Mouse (Mus musculus) gastrocnemius, adult 2 months (tissue): ENCODE measurements around the gene Rnf168. TPM values are rescaled to one million over a fixed set of nuclear protein-coding genes. Genes with fewer than 3 reads are reported as not detected.
"Not testable (repeated sequence)": the region's sequence is repeated elsewhere in the genome, so short reads cannot be mapped to it uniquely, and the experiment has no call there.

Source experiments
- DNase-seq: peaks from one replicate; pipeline ENCODE4 v3.0.0; 2022
- H3K27ac ChIP-seq: fragments of 200-600 bp; 2 replicates; pipeline ENCODE4 v1.8.1; 2022; ENCODE audit warnings: mild to moderate bottlenecking
- H3K4me3 ChIP-seq: fragments of 200-600 bp; 2 replicates; pipeline ENCODE4 v1.8.1; 2022; ENCODE audit warnings: mild to moderate bottlenecking, moderate library complexity
- CTCF ChIP-seq: fragments of 200-600 bp; IDR thresholded peaks from 2 replicates; pipeline ENCODE4 v1.8.1; 2022; ENCODE audit warnings: antibody characterized with exemption, mild to moderate bottlenecking, moderate library complexity
- intact Hi-C: fragments of 180-260 bp; cut with DNase I; formaldehyde crosslinking; loops from one replicate; pipeline ENCODE4 v1.15.1; 2025
- long read RNA-seq, 2 experiments: library from polyadenylated mRNA; stranded (forward); transcript quantifications; one replicate each; pipeline ENCODE4 v2.0.0; 2021
- total RNA-seq, 2 experiments: library from RNA; stranded (reverse); gene quantifications; 2 replicates each; pipeline ENCODE4 v1.2.3; 2021

Rnf168 gene
- total RNA-seq, result 10 to 100 TPM in 1 of 2 experiments, 1 to 10 TPM in 1; 8.6 to 10.5 TPM
- long read RNA-seq, experiment 1, result 0 reads
- long read RNA-seq, experiment 2, result 0 reads

DNA sequence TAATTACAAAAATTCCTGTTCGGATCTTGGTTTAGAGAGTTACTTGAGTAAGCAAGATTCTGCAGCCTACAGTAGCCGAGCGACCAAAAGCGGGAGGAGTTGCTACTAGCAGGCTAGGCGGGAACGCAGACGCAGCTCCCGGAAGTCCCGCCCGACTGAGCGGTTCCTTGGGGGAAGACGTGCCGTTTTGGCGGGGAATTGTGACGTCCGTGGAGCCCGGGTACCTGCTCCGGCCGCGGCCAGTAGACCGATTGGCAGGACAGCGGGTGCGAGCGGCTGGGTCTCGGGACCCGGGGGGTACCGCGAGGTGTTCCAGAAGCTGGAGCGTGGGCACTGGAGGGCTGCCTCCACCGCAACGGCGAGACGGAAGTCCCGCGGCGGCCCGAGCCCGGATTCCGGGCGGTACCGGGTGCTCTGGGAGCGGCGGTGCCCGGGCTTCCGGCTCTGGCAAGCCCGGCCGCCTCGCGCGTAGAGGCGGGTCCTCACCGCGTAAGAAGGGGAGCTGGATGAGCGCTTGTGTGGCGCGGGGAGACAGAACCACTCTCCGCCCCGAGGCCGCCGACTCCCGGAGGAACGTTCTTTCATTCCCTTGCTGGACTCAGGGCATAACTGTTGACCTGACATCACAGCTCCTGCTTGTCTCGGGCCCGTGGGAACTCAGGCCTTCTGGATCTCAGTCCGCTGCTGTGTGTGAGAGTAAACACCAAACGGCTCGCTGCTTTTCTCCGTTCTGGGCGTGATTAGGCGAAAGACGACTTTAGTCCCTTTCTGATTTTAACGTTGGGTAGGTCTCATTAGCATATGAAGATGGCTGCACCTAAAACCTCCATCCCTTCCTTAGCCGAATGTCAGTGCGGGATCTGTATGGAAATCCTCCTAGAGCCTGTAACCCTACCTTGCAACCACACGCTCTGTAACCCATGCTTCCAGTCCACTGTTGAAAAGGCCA, at the start of gene Rnf168:
Gene Rnf168 (plus strand): TSS at position 152 of the 949 bp plus-strand sequence.
- no peak for TF ChIP-seq CTCF
- Histone ChIP-seq H3K4me3 (peak within 1 kb of the TSS; percentile 98), H3K27ac (peak within 1 kb of the TSS; percentile 98)
- DNase-seq, result peak; percentile 95
- intact Hi-C loops, result loop anchor here (5.0 kb wide), 1 partner anchor 155 kb away; the partner anchor contains the start of gene Pcyt1a

DNA sequence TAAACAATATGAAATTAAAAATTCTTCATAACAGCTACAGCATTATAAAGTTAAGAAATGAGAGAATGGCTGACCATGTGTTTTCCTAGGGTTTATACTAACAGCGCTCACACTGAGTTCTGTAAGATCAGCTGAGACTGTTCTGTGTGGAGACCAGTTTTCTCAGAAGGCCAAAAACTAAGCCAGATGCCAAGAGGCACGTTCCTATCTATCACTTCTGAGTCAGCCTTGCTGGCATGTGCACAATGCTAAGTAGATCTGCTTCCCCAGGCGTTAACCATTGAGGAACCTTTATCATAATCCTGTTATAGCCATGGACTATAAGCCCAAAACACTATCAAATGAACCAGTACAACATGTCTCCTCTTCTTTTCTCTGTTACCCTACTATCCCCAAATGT, 45.2 kb upstream of the Rnf168 start:
- intact Hi-C loops, H3K27ac ChIP-seq, DNase-seq, H3K4me3 ChIP-seq: not testable (repeated sequence)

DNA sequence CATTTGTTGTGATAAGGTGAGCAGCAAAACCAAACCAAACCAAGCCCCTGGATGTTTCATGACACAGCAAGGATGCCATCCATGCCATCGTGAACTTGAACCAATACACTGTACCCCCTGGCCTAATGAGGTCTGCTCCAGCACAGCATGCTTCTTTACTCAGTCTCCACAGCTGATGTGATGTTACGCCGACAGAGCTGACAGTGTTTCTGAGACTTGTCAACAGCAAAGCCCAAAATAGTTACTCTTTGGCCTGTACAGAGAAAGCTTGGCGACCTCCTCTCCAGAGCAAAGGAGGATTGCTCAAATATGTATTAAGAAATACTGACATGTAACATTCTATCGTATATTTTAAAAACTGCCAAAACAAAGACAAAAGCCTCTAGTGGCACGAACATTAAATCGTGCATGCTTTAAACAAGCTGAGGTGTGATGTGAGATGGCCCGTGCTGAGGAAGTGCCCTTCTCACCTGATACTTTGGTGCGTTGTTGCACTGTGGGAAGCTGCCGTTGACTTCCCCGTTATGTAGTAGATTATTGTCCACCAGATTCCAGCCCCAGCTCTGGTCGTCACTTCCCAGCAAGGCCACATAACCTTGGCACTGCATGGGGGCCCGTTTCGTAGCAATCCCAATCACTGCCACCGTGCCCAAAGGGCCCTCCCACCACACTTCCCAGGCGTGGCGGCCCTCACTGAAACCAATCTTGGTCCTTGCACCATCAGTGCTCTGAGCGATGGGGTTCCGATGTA, 39.2 kb upstream of the Rnf168 start:
- intact Hi-C loops, result no loop called here
- H3K27ac ChIP-seq, result no peak overlapping the region

DNA sequence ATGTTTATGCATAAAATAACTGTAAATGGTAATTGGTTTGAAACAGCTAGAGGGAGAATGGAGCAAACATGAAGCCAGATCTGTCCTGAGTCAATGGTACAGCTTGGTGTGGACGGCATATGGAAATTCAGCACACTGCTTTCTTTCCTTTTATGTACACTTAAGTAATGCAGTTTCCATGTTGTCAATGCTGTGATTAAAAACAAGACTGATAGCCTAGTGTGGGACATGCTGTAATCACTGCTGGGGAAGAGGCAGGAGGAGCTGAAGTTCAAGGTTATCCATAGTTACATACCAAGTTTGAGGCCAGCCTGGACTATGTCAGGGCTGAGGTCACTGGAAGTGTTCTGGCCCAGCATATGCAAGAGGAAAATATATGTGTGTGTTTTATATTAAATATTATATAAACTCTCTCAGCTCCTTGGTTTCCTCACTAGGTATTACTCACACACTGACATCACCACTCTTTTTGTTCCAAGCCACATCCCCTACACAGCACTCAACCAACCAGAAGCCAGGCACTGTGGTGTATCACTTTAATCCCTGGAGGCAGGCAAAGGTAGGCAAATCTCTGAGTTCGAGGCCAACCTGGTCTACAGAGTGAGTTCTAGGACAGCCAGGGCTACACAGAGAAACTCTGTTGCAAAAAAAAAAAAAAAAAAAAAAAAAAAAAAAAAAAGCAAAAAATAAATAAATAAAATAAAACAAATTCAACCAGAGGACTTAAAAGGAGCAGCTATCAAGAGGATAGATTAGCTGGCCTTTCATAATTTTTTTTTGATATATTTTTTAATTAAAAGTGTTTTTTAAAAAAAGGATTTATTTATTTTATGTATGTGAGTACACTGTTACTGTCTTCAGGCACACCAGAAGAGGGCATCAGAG, 37.6 kb upstream of the Rnf168 start:
- TF ChIP-seq CTCF, result no peak
- intact Hi-C loops, result loop anchor here (10.0 kb wide), 1 partner anchor 295 kb away; the partner anchor contains the start of genes 0610012G03Rik and Ncbp2
- no peak for DNase-seq
- Histone ChIP-seq H3K4me3 (no peak overlapping the region), H3K27ac (no peak overlapping the region)

More for the DNA sequence above, 39.2 kb upstream of the Rnf168 start:
- DNase-seq, result no peak
- H3K4me3 ChIP-seq, result no peak overlapping the region
- no peak for TF ChIP-seq CTCF

DNA sequence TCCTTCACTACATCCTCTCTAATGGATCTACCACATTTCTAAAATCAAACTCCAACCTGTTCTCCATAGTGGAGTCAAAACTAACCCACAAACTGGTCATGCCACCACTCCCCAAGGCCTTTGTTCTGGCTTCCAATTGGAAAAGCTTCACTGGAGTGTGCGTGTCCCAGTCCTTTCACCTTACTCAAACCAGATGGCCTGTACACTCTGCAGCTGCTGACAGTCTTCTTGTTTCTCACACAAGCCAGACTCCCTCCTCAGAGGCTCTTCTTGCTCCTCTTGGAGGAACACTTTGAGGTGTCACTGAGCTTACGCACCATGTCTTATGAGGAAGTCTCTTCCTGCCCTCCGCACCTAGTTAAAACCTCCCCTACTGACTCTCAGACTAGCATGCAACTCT, 33.4 kb upstream of the Rnf168 start:
- intact Hi-C loops, result loop anchor here (10.0 kb wide), 1 partner anchor 299 kb away; the partner anchor contains the start of genes 0610012G03Rik and Ncbp2
- no peak for TF ChIP-seq CTCF

DNA sequence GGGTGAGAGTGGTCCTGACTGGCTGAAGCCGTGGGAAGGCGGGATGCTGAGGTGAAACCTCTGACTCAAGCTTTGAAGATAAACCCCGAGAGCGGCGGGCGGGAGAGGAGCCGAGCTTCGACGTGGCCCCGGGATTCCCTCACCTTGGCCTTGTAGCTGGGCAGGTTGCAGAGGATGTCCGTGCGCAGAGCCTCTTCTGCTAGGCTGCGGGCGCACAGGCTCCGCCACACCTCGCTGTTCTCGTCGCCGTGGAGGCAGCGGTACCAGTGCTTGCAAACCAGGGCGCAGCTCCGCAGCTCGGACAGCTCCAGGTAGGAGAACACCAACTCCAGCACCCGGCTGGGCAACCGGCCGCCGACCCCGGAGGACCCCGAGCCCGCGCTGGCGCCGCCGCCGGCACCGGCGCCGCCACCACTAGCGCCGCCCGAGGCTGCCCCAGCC, 30.9 kb upstream of the Rnf168 start:
- Histone ChIP-seq H3K4me3 (peak overlapping the region; percentile 92), H3K27ac (peak overlapping the region; percentile 96)
- TF ChIP-seq CTCF, result no peak
- no peak for DNase-seq
- intact Hi-C loops, result loop anchor here (2.0 to 10.0 kb wide), 2 partner anchors 302 to 816 kb away; partner anchors contain the start of genes 0610012G03Rik, Lmln and Ncbp2

More for the DNA sequence above, 33.4 kb upstream of the Rnf168 start:
- H3K4me3 ChIP-seq, result no peak overlapping the region
- DNase-seq, result no peak
- H3K27ac ChIP-seq, result no peak overlapping the region

DNA sequence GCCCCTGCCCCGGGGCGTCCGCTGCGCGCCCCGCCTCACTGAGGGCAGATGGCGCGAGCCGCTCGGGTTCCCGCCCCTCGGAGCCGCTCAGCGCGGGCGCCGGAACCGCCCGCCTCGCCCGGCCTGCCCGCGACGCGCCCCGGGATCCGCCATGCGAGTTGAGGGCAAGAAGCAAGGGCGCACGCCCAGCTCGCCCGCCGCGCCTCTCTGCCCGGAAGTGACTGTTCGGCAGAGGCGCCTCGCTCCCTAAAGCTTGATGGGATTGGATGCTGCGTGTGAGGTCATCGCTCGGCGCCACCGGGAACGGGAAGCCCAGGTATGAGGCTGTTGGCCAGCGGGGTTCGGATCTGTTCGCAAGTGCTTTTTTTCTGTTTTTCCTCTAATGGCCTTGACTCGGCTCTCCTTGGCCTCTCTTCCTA, 30.3 kb upstream of the Rnf168 start, which contains the start of the genes Fbxo45 and Wdr53:
Gene Fbxo45 (minus strand): TSS at position 207 of the 419 bp plus-strand sequence.
Gene Wdr53 (plus strand): TSS at position 276 of the 419 bp plus-strand sequence.
- peak within 1 kb of the TSS; percentile 92 for H3K4me3 ChIP-seq
- peak; percentile 99 for DNase-seq
- intact Hi-C loops, result loop anchor here (2.0 to 10.0 kb wide), 2 partner anchors 302 to 816 kb away; partner anchors contain the start of genes 0610012G03Rik, Lmln and Ncbp2

DNA sequence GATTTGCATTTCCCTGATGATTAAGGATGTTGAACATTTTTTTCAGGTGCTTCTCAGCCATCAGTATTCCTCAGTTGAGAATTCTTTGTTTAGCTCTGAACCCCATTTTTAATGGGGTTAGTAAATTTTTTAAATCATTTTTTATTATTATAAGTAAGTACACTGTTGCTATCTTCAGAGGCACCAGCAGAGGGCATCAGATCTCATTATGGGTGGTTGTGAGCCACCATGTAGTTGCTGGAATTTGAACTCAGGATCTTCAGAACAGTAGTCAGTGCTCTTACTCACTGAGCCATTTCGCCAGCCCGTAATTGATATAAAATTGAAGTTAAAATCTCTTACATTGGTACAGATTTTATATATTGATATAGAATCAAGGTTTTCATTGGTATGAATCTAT, 13.0 kb upstream of the Rnf168 start:
- H3K27ac ChIP-seq, H3K4me3 ChIP-seq: not testable (repeated sequence)
- intact Hi-C loops, result loop anchor here (5.0 kb wide), 1 partner anchor 238 kb away; no protein-coding TSS in a partner anchor
- DNase-seq, result peak; percentile 33
- peak; percentile 68 for TF ChIP-seq CTCF

More for the DNA sequence above, 30.3 kb upstream of the Rnf168 start, which contains the start of the genes Fbxo45 and Wdr53:
- TF ChIP-seq CTCF, result no peak
- peak within 1 kb of the TSS; percentile 96 for H3K27ac ChIP-seq

DNA sequence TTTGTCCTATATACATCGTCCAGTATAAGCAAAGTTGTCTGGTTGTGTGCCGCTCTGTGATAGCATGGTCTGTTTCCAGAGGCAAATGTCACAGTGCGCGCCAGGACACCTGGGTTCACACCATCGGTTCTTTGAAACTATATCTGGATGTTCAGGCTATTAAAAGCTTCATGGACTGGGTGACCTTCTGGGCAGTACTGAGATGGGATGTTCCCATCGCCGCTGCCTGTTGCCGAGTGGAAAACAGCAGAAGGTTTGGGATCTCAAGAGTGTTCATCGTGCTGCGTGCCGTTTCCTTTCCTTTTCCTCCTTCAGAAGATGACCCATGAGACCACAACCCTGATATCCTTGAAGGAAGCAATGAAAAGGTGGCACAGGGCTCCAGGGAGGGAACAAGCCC, 6.0 kb upstream of the Rnf168 start, which contains the start of gene Smco1:
Gene Smco1 (plus strand): TSS at position 178 of the 400 bp plus-strand sequence.
- intact Hi-C loops, result loop anchor here (2.0 kb wide), 1 partner anchor 62 kb away; the partner anchor contains the start of gene Ubxn7
- TF ChIP-seq CTCF, result no peak
- Histone ChIP-seq H3K27ac (peak within 1 kb of the TSS; percentile 98), H3K4me3 (peak within 1 kb of the TSS; percentile 74)
- DNase-seq, result peak; percentile 84

DNA sequence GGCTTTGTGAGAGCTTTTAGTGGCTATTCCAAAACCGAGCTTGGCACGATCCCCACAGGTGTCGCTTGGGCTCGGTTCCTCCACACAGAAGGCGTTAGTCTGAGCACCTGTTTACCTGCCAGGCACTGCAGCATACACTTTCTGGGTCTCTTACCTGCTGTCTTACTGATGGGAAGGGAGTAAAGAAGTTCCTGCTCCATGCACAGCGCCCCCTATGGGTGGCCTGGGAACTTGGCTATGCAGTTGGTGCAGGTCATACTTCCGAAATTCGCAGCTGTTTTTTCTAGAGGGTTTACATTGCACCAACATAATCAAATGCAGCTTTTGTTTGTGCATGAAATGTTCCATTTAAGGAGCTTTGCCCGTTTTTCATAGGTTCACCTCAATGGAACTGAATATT, 3.9 kb upstream of the Rnf168 start:
- DNase-seq, result peak; percentile 30
- Histone ChIP-seq H3K4me3 (peak overlapping the region; percentile 74), H3K27ac (peak overlapping the region; percentile 98)
- peak; percentile 74 for TF ChIP-seq CTCF
- intact Hi-C loops, result no loop called here

DNA sequence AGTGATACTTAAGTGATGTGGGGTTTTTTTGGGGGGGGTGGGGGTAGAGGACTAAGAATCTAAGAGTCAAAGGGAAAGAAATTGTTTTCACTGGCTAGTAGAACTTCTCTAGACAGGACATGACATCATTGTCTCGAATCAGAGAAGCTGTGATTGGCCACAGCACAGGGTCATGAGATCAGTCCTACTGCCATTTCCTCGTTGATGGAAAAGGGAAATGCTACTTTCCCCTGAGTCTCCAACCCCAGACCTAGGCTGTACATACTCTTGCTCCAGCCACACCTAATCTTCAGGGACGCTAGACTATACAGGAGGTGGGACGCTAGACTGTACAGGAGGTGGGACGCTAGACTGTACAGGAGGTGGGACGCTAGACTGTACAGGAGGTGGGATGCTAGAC, 2.2 kb upstream of the Rnf168 start:
- DNase-seq, result no peak
- TF ChIP-seq CTCF, result no peak
- H3K4me3 ChIP-seq, result no peak overlapping the region
- intact Hi-C loops, result loop anchor here (1.0 to 5.0 kb wide), 2 partner anchors 57 to 157 kb away; partner anchors contain the start of genes Pcyt1a and Ubxn7
- no peak overlapping the region for H3K27ac ChIP-seq
